Mouse (Mus musculus): ENCODE measurements around the gene Ap3d1. TPM values are rescaled to one million over a fixed set of nuclear protein-coding genes. Genes with fewer than 3 reads are reported as not detected.
A peak's percentile ranks its signal among the peaks of the same experiment; 100 is the strongest.

Ap3d1 gene
- polyA plus RNA-seq, 1 experiment from 2014 or later, result 101 TPM

DNA sequence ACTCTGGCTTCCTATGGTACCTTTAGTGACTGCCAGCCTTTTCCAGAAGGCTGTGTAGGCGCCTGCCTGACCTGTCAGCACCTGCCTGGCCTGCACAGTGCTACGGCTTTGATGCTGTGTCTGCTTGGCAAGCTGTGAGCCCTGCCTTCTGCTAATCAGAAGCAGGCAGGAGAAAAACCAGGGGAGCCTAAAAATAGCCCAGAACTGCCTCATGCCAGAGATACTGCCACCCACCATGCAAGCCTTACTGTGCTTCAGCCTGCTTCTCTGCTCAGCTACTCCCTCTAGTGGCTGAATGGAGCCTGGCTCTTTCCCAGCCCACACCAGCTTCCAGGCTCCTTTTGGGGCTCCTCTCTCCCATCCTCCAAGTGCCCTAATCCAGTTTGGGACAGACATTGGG lies 32.5 kb upstream of the Ap3d1 start:
- H3K36me3 ChIP-seq, result peaks cover 100% of the 10 kb centered on the region
- H3K4me2 ChIP-seq, result no peak overlapping the region
- no peaks in the 10 kb centered on the region for H3K4me1 ChIP-seq (replicated peaks)
- H3K9ac ChIP-seq, result peak overlapping the region; percentile 29; the same call in 1 of the 2 replicates
- 68% methylated on average over 2 of the region's 2 CpGs for WGBS
- no peak overlapping the region for H3K27ac ChIP-seq
- no peaks in the 10 kb centered on the region for H3K9me3 ChIP-seq
- H3K27me3 ChIP-seq, result no peaks in the 10 kb centered on the region
- ATAC-seq (ENCODE audit: low FRiP score), result peak; percentile 65; the same call in 1 of the 2 replicates
- no peak overlapping the region for H3K4me3 ChIP-seq

GRCm38 (mm10) chr10:80773816-80774215 lies 31.8 kb upstream of the Ap3d1 start:
- no peak overlapping the region for H3K9ac ChIP-seq
- H3K27me3 ChIP-seq, result no peaks in the 10 kb centered on the region
- no peak overlapping the region for H3K4me2 ChIP-seq
- no peak overlapping the region for H3K4me3 ChIP-seq
- 87% methylated on average over 5 of the region's 5 CpGs for WGBS
- no peak for ATAC-seq (ENCODE audit: low FRiP score)
- H3K36me3 ChIP-seq, result peaks cover 98% of the 10 kb centered on the region
- H3K4me1 ChIP-seq (replicated peaks), result no peaks in the 10 kb centered on the region
- no peaks in the 10 kb centered on the region for H3K9me3 ChIP-seq
- H3K27ac ChIP-seq, result no peak overlapping the region

DNA sequence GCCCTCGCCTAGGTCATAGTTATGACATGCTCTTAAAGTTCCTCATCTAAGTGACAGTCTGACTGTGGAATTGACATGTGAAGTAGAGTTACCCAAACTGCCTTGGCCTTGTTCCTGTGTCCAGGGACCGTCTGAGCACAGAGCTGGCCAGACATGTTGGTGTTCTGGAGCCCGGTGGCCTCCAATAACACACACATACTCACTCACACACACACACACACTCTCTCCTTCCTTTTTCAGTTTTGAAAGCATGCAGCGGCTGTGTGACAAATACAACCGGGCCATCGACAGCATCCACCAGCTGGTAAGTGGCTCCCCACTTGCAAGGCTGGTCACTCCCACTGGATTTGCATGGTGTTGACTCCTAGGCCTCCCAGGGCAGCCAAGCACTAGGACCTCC lies 26.3 kb upstream of the Ap3d1 start:
- ATAC-seq (ENCODE audit: low FRiP score), result no peak
- Histone ChIP-seq H3K27ac (no peak overlapping the region), H3K27me3 (no peaks in the 10 kb centered on the region), H3K9ac (no peak overlapping the region), H3K36me3 (peaks cover 81% of the 10 kb centered on the region), H3K4me2 (no peak overlapping the region), H3K4me1 (replicated peaks) (peaks cover 1% of the 10 kb centered on the region; the same call in 1 of the 2 replicates), H3K4me3 (no peak overlapping the region), H3K9me3 (no peaks in the 10 kb centered on the region)
- WGBS, result 87% methylated on average over 6 of the region's 6 CpGs

- H3K27ac ChIP-seq, result no peak overlapping the region
- peaks cover 60% of the 10 kb centered on the region for H3K36me3 ChIP-seq
- 82% methylated on average over 10 of the region's 10 CpGs for WGBS
- H3K27me3 ChIP-seq, result no peaks in the 10 kb centered on the region
- no peaks in the 10 kb centered on the region for H3K9me3 ChIP-seq
- H3K4me1 ChIP-seq (replicated peaks), result peaks cover 12% of the 10 kb centered on the region
- H3K4me2 ChIP-seq, result no peak overlapping the region
- H3K9ac ChIP-seq, result no peak overlapping the region
- no peak for ATAC-seq (ENCODE audit: low FRiP score)
- no peak overlapping the region for H3K4me3 ChIP-seq
Measured at GRCm38 (mm10) chr10:80766161-80766815, 24.2 kb upstream of the Ap3d1 start.

GRCm38 (mm10) chr10:80765746-80766145 lies 23.7 kb upstream of the Ap3d1 start:
- Histone ChIP-seq H3K27ac (no peak overlapping the region), H3K36me3 (peaks cover 55% of the 10 kb centered on the region), H3K4me2 (no peak overlapping the region), H3K4me3 (no peak overlapping the region), H3K9ac (no peak overlapping the region), H3K27me3 (no peaks in the 10 kb centered on the region), H3K9me3 (no peaks in the 10 kb centered on the region), H3K4me1 (replicated peaks) (peaks cover 18% of the 10 kb centered on the region)
- no peak for ATAC-seq (ENCODE audit: low FRiP score)
- WGBS, result 90% methylated on average over 2 of the region's 2 CpGs

DNA sequence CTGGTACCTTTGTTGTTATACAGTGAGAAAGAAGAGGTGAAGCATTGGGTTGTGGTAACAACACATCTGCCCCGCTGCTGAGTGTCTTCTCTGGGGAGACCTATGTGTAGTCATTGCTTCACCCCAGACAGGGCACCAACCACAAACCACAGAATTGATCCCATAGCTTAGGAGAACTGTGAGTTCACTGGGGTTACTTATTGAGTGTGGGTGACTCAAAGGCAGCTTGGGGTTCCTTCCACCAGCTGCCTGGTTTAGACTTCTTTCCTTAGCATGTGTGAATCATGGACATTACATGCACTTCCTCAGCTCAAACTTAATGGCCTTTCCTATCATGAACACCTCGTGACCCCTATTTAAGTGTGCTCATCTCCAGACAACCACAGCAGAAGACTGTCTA lies 21.4 kb upstream of the Ap3d1 start:
- no peak overlapping the region for H3K4me3 ChIP-seq
- no peak for ATAC-seq (ENCODE audit: low FRiP score)
- no peak overlapping the region for H3K9ac ChIP-seq
- no peak overlapping the region for H3K4me2 ChIP-seq
- peaks cover 35% of the 10 kb centered on the region for H3K36me3 ChIP-seq
- no peaks in the 10 kb centered on the region for H3K27me3 ChIP-seq
- 95% methylated on average over 2 of the region's 2 CpGs for WGBS
- peaks cover 40% of the 10 kb centered on the region for H3K4me1 ChIP-seq (replicated peaks)
- H3K9me3 ChIP-seq, result no peaks in the 10 kb centered on the region
- H3K27ac ChIP-seq, result no peak overlapping the region

DNA sequence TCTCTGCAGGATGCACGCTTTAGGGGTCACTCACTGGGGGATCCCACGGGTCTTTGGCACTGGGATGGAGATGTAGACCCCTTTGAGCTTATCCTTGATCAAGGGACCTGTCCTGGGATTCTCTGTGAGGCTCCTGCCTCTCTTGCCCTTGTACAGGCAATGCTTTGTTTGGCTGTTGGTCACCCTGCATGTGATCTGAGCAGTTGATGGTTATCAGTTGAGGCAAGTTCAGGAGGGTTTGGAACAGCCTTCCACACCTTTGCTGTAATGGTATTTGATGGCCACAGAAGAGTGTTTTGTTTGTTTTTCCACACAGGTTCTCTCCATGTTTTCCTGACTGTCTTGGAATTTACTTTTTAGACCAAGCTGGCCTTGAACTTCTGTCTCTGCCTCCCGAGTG lies 19.8 kb upstream of the Ap3d1 start:
- Histone ChIP-seq H3K27me3 (no peaks in the 10 kb centered on the region), H3K27ac (no peak overlapping the region), H3K4me1 (replicated peaks) (peaks cover 57% of the 10 kb centered on the region), H3K36me3 (peaks cover 20% of the 10 kb centered on the region), H3K9me3 (no peaks in the 10 kb centered on the region), H3K4me2 (no peak overlapping the region), H3K4me3 (no peak overlapping the region), H3K9ac (no peak overlapping the region)
- 68% methylated on average over 3 of the region's 3 CpGs for WGBS
- no peak for ATAC-seq (ENCODE audit: low FRiP score)

- no peak for ATAC-seq (ENCODE audit: low FRiP score)
- H3K27ac ChIP-seq, result no peak overlapping the region
- H3K4me3 ChIP-seq, result no peak overlapping the region
- no peak overlapping the region for H3K4me2 ChIP-seq
- peaks cover 10% of the 10 kb centered on the region for H3K36me3 ChIP-seq
- WGBS, result 88% methylated on average over 4 of the region's 4 CpGs
- H3K9ac ChIP-seq, result 0 out of 2 replicates have a peak overlapping the region, but pooled peaks have one; percentile 19
- H3K27me3 ChIP-seq, result no peaks in the 10 kb centered on the region
- H3K9me3 ChIP-seq, result no peaks in the 10 kb centered on the region
- peaks cover 66% of the 10 kb centered on the region for H3K4me1 ChIP-seq (replicated peaks)
Measured at GRCm38 (mm10) chr10:80760596-80761524, 18.8 kb upstream of the Ap3d1 start.

DNA sequence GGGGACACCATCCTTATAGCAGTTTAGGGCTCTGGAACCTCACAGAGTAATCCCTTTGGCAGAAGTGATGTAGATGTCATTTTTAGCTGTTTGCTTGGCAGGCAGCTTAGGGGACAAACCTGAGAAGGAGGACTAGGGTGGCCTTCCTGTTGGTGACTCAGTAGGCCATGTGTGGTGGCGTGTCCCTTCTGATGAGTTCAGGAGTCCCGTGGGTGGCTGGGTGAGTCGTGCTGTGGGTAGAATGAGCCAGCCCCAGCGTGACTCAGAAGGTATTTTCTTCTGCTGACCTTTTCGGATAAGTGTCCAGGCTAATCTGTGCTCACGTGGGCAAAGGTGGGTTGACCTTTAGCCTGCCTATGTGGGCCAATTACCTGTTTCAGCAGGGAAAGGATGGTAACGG lies 16.6 kb upstream of the Ap3d1 start:
- Histone ChIP-seq H3K4me1 (replicated peaks) (peaks cover 75% of the 10 kb centered on the region), H3K36me3 (no peaks in the 10 kb centered on the region), H3K27me3 (no peaks in the 10 kb centered on the region), H3K9ac (peak overlapping the region; percentile 98), H3K9me3 (no peaks in the 10 kb centered on the region), H3K4me3 (no peak overlapping the region), H3K4me2 (no peak overlapping the region), H3K27ac (no peak overlapping the region)
- no peak for ATAC-seq (ENCODE audit: low FRiP score)
- 89% methylated on average over 7 of the region's 7 CpGs for WGBS

GRCm38 (mm10) chr10:80757717-80758116 lies 15.7 kb upstream of the Ap3d1 start:
- Histone ChIP-seq H3K4me3 (peak overlapping the region; percentile 7; the same call in 1 of the 2 replicates), H3K9ac (peak overlapping the region; percentile 98), H3K4me1 (replicated peaks) (peaks cover 71% of the 10 kb centered on the region), H3K36me3 (no peaks in the 10 kb centered on the region), H3K4me2 (peak overlapping the region; percentile 98; the same call in 1 of the 2 replicates), H3K9me3 (no peaks in the 10 kb centered on the region), H3K27ac (peak overlapping the region; percentile 49), H3K27me3 (no peaks in the 10 kb centered on the region)
- no peak for ATAC-seq (ENCODE audit: low FRiP score)
- 40% methylated on average over 5 of the region's 5 CpGs for WGBS

DNA sequence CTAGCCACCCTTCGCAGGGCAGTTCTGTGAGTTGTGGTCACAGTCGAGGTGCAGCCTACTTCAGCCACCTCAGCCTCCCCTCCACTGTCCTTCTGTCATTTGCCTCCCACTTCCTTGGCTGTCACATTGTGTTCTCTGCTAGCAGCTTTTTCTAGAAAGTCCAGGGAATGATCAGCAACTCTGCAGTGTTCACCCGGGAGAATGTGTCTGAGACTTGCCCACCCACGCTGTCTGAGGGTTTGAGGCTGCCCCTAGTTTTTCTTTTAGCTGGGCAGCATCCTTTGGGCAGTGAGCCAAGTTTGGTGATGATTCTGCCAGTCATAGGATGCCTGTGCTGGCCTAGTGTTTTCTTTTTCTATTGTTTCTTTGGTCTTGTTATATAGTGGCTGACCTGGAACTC lies 14.9 kb upstream of the Ap3d1 start:
- H3K9ac ChIP-seq, result peak overlapping the region; percentile 98
- H3K36me3 ChIP-seq, result no peaks in the 10 kb centered on the region
- no peak overlapping the region for H3K27ac ChIP-seq
- no peak for ATAC-seq (ENCODE audit: low FRiP score)
- H3K4me1 ChIP-seq (replicated peaks), result peaks cover 74% of the 10 kb centered on the region
- no peaks in the 10 kb centered on the region for H3K27me3 ChIP-seq
- peak overlapping the region; percentile 98 for H3K4me2 ChIP-seq
- no peaks in the 10 kb centered on the region for H3K9me3 ChIP-seq
- peak overlapping the region; percentile 94 for H3K4me3 ChIP-seq
- WGBS, result 76% methylated on average over 4 of the region's 4 CpGs

- 69% methylated on average over 2 of the region's 2 CpGs for WGBS
- Histone ChIP-seq H3K27ac (no peak overlapping the region), H3K4me1 (replicated peaks) (peaks cover 75% of the 10 kb centered on the region), H3K36me3 (no peaks in the 10 kb centered on the region), H3K27me3 (no peaks in the 10 kb centered on the region), H3K4me2 (peak overlapping the region; percentile 98), H3K9ac (peak overlapping the region; percentile 98), H3K9me3 (no peaks in the 10 kb centered on the region), H3K4me3 (peak overlapping the region; percentile 94)
- ATAC-seq (ENCODE audit: low FRiP score), result no peak
Measured at GRCm38 (mm10) chr10:80756509-80756908, 14.4 kb upstream of the Ap3d1 start.

Measured in hindbrain, embryonic 13.5 days (tissue).